Mouse (Mus musculus) lung, postnatal 14 days (tissue): ENCODE data around the gene Mtus2.
"Not testable (repeated sequence)": the region's sequence is repeated elsewhere in the genome, so short reads cannot be mapped to it uniquely, and the experiment has no call there.

Source experiments
- DNase-seq: peaks from one replicate; pipeline ENCODE4 v3.0.0; 2021

The Mtus2 gene

GRCm38 (mm10) chr5:147956821-147957564, at the start of gene Mtus2:
Gene Mtus2, plus strand, starts transcription at chr5:147957320.
- DNase-seq: peak; percentile 87

GRCm38 (mm10) chr5:147907851-147908250, 49.3 kb upstream of the Mtus2 start:
- DNase-seq: no peak

GRCm38 (mm10) chr5:147910807-147911509, 46.2 kb upstream of the Mtus2 start:
- no peak for DNase-seq

- peak; percentile 40 for DNase-seq
Measured at GRCm38 (mm10) chr5:147911744-147912143, 45.4 kb upstream of the Mtus2 start.

- DNase-seq: peak; percentile 37
Measured at GRCm38 (mm10) chr5:147913241-147913842, 43.8 kb upstream of the Mtus2 start.

- DNase-seq: peak; percentile 13
Measured at GRCm38 (mm10) chr5:147915038-147915566, 42.0 kb upstream of the Mtus2 start.

GRCm38 (mm10) chr5:147916171-147916570, 40.9 kb upstream of the Mtus2 start:
- no peak for DNase-seq

GRCm38 (mm10) chr5:147918044-147918846, 38.9 kb upstream of the Mtus2 start:
- DNase-seq: peak; percentile 46

GRCm38 (mm10) chr5:147924621-147925020, 32.5 kb upstream of the Mtus2 start:
- DNase-seq: no peak

- peak; percentile 36 for DNase-seq
Measured at GRCm38 (mm10) chr5:147925935-147926604, 31.1 kb upstream of the Mtus2 start.

GRCm38 (mm10) chr5:147928668-147929497, 28.2 kb upstream of the Mtus2 start:
- no peak for DNase-seq

- DNase-seq: no peak
Measured at GRCm38 (mm10) chr5:147935096-147935495, 22.0 kb upstream of the Mtus2 start.

- DNase-seq: no peak
Measured at GRCm38 (mm10) chr5:147939226-147939625, 17.9 kb upstream of the Mtus2 start.

GRCm38 (mm10) chr5:147945000-147945666, 12.0 kb upstream of the Mtus2 start:
- peak; percentile 23 for DNase-seq

GRCm38 (mm10) chr5:147949881-147950280, 7.2 kb upstream of the Mtus2 start:
- DNase-seq: no peak

- DNase-seq: no peak
Measured at GRCm38 (mm10) chr5:147951751-147952150, 5.4 kb upstream of the Mtus2 start.

- not testable (repeated sequence) for DNase-seq
Measured at GRCm38 (mm10) chr5:147953181-147953580, 3.9 kb upstream of the Mtus2 start.

- no peak for DNase-seq
Measured at GRCm38 (mm10) chr5:147955671-147956070, 1.4 kb upstream of the Mtus2 start.

GRCm38 (mm10) chr5:147956421-147956820, 699 bp upstream of the Mtus2 start:
- no peak for DNase-seq

GRCm38 (mm10) chr5:147957592-147958271, 612 bp downstream of the Mtus2 start:
- DNase-seq: peak; percentile 68
